Mouse (Mus musculus) G1E (cell line): Measurements from ENCODE around the gene Zbtb49. TPM values are rescaled to one million over a fixed set of nuclear protein-coding genes. Genes with fewer than 3 reads are reported as not detected.

ENCODE experiments used
- ATAC-seq: 2 replicates; pipeline ENCODE4 v1.8.0; 2016; ENCODE audit warnings: mild to moderate bottlenecking; ENCODE audit not compliant: insufficient number of reproducible peaks, poor library complexity, low FRiP score, severe bottlenecking; ENCODE audit errors: extremely low read depth
- DNase-seq: peaks from one replicate; pipeline ENCODE4 v3.0.0; 2012; ENCODE audit warnings: low spot score
- H3K27me3 ChIP-seq: 2 replicates; pipeline ENCODE4 v1.6.1; 2012; ENCODE audit warnings: mild to moderate bottlenecking, low read length, inconsistent platforms; ENCODE audit not compliant: insufficient read depth
- H3K36me3 ChIP-seq: replicated peaks from 2 replicates; pipeline ENCODE3; 2012; ENCODE audit warnings: mild to moderate bottlenecking, inconsistent platforms
- H3K4me1 ChIP-seq: 2 replicates; pipeline ENCODE4 v1.6.1; 2012; ENCODE audit warnings: low read depth, low read length, inconsistent platforms, mixed read lengths; ENCODE audit not compliant: insufficient read depth
- H3K4me3 ChIP-seq: 2 replicates; pipeline ENCODE4 v1.5.1; 2012; ENCODE audit warnings: low read depth, mild to moderate bottlenecking, inconsistent platforms, low read length, moderate library complexity, mixed read lengths
- H3K9me3 ChIP-seq: replicated peaks from 2 replicates; pipeline ENCODE4 v1.6.1; 2012; ENCODE audit warnings: inconsistent platforms
- CTCF ChIP-seq: IDR thresholded peaks from 2 replicates; pipeline ENCODE4 v1.5.1; 2012; ENCODE audit warnings: low read depth, low read length, inconsistent platforms, mixed read lengths
- GATA1 ChIP-seq: IDR thresholded peaks from 2 replicates; pipeline ENCODE4 v1.6.1; 2012; ENCODE audit warnings: borderline replicate concordance, low read length, inconsistent platforms, mixed read lengths
- GATA2 ChIP-seq: IDR thresholded peaks from 2 replicates; pipeline ENCODE4 v1.6.1; 2012; ENCODE audit warnings: low read depth, low read length, inconsistent platforms, borderline replicate concordance
- POLR2AphosphoS5 ChIP-seq: IDR thresholded peaks from 2 replicates; pipeline ENCODE4 v1.6.1; 2012; ENCODE audit warnings: low read depth, low read length, inconsistent platforms; ENCODE audit not compliant: insufficient replicate concordance
- TAL1 ChIP-seq: conservative IDR thresholded peaks from 2 replicates; pipeline ENCODE4 v1.6.1; 2012; ENCODE audit warnings: low read depth, low read length, inconsistent platforms, mixed read lengths
- polyA plus RNA-seq: library from polyadenylated mRNA; stranded (reverse); fragments of >175 nt; gene quantifications from 2 replicates; pipeline ENCODE4 v1.2.3, GENCODE M21; 2012
- total RNA-seq, 2 experiments: library from RNA; stranded (forward) in 1 of 2; stranded (reverse) in 1 of 2; fragments of 200-1000 nt in 1 of 2; fragments of >200 nt in 1 of 2; fragmentation: Nextera tagmentation in 1 of 2; gene quantifications; 2 replicates each; pipeline ENCODE4 v1.2.3; 2014 to 2017

Zbtb49 gene
- total and polyA plus RNA-seq, 3 experiments: 4.8 to 18.7 (median 12.0) TPM

DNA sequence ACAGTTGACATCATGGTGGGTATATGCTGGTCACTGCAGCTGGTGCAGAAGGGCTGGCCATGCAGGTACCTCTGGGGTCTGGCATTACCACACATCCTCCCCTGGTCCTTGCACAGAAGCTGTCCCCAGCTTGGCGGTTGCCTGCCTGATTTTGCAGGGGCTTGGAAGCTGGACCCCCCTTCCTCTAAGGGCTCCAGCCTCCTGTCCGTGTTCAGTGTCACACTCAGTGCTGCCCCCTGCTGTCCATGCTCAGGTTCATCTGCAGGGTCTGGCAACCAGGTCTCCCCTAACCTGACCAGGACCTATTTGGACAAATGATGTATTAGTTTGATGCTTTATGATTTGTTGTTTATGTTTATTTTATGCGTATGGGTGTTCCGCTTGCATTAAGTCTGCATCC lies 15.2 kb upstream of the Zbtb49 start:
- Histone ChIP-seq H3K9me3 (no peaks in the 10 kb centered on the region), H3K36me3 (peaks cover 58% of the 10 kb centered on the region), H3K4me3 (no peak overlapping the region), H3K4me1 (no peaks in the 10 kb centered on the region), H3K27me3 (peaks cover 6% of the 10 kb centered on the region; the same call in 1 of the 2 replicates)
- ATAC-seq (peak; percentile 38; the same call in 1 of the 2 replicates), DNase-seq (peak; percentile 31)
- TF ChIP-seq GATA2 (no peak), CTCF (peak; percentile 57)

DNA sequence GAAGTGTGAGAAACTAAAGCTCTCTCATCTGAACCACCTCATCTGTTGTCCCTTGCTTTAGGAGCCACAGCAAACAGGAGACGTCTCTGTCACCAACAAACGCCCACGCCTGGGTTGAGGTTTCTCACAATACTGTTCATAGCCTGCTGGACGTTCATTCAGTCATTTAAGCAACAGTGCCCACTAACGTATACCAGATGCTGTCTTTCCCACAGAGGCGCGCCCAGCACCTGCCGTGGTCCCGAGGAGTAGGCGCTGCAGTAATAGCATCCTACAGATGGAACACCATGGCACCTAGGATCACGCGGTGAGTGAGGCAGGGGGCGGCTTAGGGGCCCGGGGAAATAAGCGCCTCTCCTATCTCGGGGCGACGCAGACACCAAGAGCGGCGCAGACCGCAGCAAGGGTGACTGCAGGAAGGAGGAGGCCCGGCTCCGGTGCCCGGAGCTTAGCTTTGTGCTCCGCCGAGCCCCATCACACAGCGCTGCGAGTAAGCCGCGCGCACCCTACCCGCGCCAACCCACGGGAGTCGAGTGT lies 418 bp downstream of the Zbtb49 start:
- peak; percentile 31 for ATAC-seq
- no peaks in the 10 kb centered on the region for H3K9me3 ChIP-seq
- TF ChIP-seq TAL1 (no peak), POLR2AphosphoS5 (no peak)
- peaks cover 62% of the 10 kb centered on the region for H3K36me3 ChIP-seq
- DNase-seq: peak; percentile 40
- peaks cover 49% of the 10 kb centered on the region for H3K4me1 ChIP-seq
- no peaks in the 10 kb centered on the region for H3K27me3 ChIP-seq
- H3K4me3 ChIP-seq: peak overlapping the region; percentile 96

DNA sequence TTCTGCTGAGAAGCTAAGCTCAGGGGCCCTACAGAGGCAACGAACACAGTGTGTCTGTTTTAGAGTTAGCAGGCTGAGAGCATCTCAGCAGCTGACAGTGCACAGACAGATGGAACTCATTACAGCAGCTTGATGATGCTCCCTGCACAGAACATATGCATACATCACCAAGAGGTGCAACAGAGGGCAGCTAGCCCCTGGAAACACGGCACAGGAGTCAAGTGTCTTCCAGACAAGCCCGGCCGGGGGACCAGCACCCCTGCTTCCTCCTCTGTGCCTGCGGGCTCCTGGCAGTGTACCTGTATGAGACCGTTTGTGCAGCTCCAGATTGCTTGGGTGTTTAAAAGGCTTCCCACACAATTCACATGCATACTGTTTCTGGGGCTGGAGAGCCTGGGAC lies 7.2 kb downstream of the Zbtb49 start:
- no peak for ATAC-seq
- TF ChIP-seq GATA2 (no peak), CTCF (no peak), TAL1 (no peak), GATA1 (no peak), POLR2AphosphoS5 (no peak)
- H3K4me3 ChIP-seq: no peak overlapping the region

DNA sequence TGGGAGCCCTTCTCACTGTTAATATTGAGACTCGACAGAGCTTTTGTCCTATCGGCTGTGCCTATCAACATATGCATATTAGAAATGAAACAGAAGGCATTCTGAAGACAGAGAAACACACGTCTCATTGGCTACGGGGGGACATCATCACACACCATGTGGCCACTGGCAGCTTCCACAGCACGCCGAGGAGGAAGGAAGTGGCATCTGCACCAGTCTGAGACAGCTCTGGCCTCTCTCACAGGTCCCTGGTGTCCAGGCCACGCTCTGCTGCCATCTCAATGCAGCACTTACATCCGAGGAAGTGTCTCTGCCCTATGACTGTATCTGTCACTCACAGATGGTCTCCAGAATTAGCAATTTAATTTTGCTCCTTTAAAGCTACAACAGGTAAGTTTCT lies 8.6 kb downstream of the Zbtb49 start:
- DNase-seq (no peak), ATAC-seq (no peak)
- Histone ChIP-seq H3K4me1 (peaks cover 6% of the 10 kb centered on the region; the same call in 1 of the 2 replicates), H3K4me3 (no peak overlapping the region), H3K36me3 (peaks cover 90% of the 10 kb centered on the region), H3K9me3 (no peaks in the 10 kb centered on the region), H3K27me3 (no peaks in the 10 kb centered on the region)
- TF ChIP-seq GATA2: no peak
- no peak for TF ChIP-seq GATA1
- TF ChIP-seq CTCF: no peak
- TF ChIP-seq POLR2AphosphoS5: no peak
- TF ChIP-seq TAL1: no peak

More for the DNA sequence above, 7.2 kb downstream of the Zbtb49 start:
- Histone ChIP-seq H3K36me3 (peaks cover 93% of the 10 kb centered on the region), H3K27me3 (no peaks in the 10 kb centered on the region), H3K4me1 (peaks cover 12% of the 10 kb centered on the region), H3K9me3 (no peaks in the 10 kb centered on the region)
- no peak for DNase-seq

DNA sequence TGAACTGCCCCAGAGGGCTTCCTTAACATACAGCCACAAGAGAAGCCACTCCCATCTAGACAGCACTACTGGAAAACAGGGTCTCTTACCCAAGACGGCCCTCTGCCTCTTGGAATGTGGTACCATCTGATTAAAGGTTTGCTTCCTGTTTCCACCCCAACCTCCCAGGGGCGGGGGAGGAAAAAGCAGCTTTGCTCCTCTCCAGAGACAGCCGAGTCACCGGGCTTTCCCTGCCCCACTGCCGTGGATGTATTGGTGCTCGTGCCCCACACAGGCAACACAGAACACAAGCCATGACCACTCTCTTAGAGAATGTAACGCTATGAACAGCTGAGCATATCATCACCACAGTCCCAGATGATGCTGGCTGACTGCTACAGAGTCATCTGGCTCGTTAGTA lies 11.3 kb downstream of the Zbtb49 start:
- TF ChIP-seq POLR2AphosphoS5 (no peak), TAL1 (no peak), CTCF (no peak), GATA2 (no peak), GATA1 (no peak)
- Histone ChIP-seq H3K4me3 (no peak overlapping the region), H3K27me3 (no peaks in the 10 kb centered on the region), H3K36me3 (peaks cover 91% of the 10 kb centered on the region), H3K4me1 (peaks cover 6% of the 10 kb centered on the region; the same call in 1 of the 2 replicates), H3K9me3 (no peaks in the 10 kb centered on the region)
- ATAC-seq (peak; percentile 50; the same call in 1 of the 2 replicates), DNase-seq (no peak)

- peaks cover 92% of the 10 kb centered on the region for H3K36me3 ChIP-seq
These were observed 14.9 kb downstream of the Zbtb49 start for GRCm38 (mm10) chr5:38205303-38205726.

More at GRCm38 (mm10) chr5:38205303-38205726, 14.9 kb downstream of the Zbtb49 start:
- TF ChIP-seq CTCF (no peak), GATA1 (no peak), TAL1 (no peak), GATA2 (no peak), POLR2AphosphoS5 (no peak)
- Histone ChIP-seq H3K27me3 (no peaks in the 10 kb centered on the region), H3K4me1 (peaks cover 6% of the 10 kb centered on the region; the same call in 1 of the 2 replicates), H3K4me3 (no peak overlapping the region), H3K9me3 (no peaks in the 10 kb centered on the region)
- no peak for DNase-seq
- ATAC-seq: no peak
